Mouse (Mus musculus) olfactory bulb, adult 2 months (tissue): ENCODE measurements around the gene Alkbh3.

ENCODE experiments used
- CTCF ChIP-seq: fragments of 200-500 bp; IDR thresholded peaks from 2 replicates; pipeline ENCODE4 v1.5.1; 2012; ENCODE audit warnings: low read depth, mild to moderate bottlenecking, low read length, moderate library complexity; ENCODE audit not compliant: insufficient read depth
- POLR2A ChIP-seq: fragments of 200-500 bp; IDR thresholded peaks from 2 replicates; pipeline ENCODE4 v1.6.1; 2012; ENCODE audit warnings: mild to moderate bottlenecking, low read depth, low read length, moderate library complexity; ENCODE audit not compliant: insufficient read depth

DNA sequence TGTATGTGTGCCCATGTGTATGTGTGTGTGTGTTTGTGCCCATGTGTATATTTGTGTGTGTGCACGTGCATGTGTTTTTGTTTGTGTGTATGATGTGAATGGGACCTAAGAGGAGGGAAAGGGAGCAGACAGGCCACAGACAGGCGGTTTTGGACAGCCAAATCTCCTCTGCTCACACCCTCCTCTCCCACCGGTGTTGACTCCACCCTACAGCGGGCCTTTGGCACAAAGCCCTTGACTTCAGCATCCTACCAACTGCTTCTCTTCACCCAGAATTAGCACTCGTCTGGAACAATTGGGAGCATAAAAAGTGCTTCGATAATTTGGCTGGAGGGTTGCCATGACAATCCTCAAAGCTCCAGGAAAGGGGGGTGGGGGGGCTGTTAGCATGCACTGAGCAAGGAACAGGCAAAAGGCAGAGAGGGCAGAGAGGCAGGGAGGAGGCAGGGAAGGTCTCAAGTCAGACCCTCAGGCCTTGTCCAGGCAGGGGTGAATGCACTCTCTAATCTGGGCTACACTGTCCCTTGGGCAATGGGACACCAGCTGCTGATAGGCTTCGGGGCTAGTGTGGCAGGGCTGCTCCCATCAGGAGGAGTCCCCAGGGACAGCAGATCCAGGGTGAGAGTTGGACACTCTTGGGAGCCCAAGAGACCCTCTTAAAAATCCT, 46.0 kb downstream of the Alkbh3 start:
- TF ChIP-seq CTCF (no peak), POLR2A (no peak)
